Mouse (Mus musculus) heart, postnatal 10 days (tissue): ENCODE results near the gene Serpina1f. TPM values are rescaled to one million over a fixed set of nuclear protein-coding genes. Genes with fewer than 3 reads are reported as not detected.
"Not testable (repeated sequence)": the region's sequence is repeated elsewhere in the genome, so short reads cannot be mapped to it uniquely, and the experiment has no call there.

ENCODE experiments used
- DNase-seq, 2 experiments: peaks; one replicate each; pipeline ENCODE4 v3.0.0; 2021
- intact Hi-C: fragments of 180-260 bp; cut with DNase I; formaldehyde crosslinking; loops from one replicate; pipeline ENCODE4 v1.15.1; 2025
- total RNA-seq, 2 experiments: library from RNA; stranded (reverse); gene quantifications; 2 replicates each; pipeline ENCODE4 v1.2.3; 2021

The Serpina1f gene
- not detected for total RNA-seq

GRCm38 (mm10) chr12:103695429-103695828, at the start of gene Serpina1f:
Gene Serpina1f (minus strand): TSS chr12:103695529.
- no peak for DNase-seq

GRCm38 (mm10) chr12:103737791-103738580, 42.7 kb upstream of the Serpina1f start:
- DNase-seq, intact Hi-C loops: not testable (repeated sequence)

More at GRCm38 (mm10) chr12:103695429-103695828, at the start of gene Serpina1f:
- intact Hi-C loops, result no loop called here

- DNase-seq, result not testable (repeated sequence)
Observed at GRCm38 (mm10) chr12:103735566-103735965, 40.2 kb upstream of the Serpina1f start.

GRCm38 (mm10) chr12:103735101-103735500, 39.8 kb upstream of the Serpina1f start:
- DNase-seq, intact Hi-C loops: not testable (repeated sequence)

More at GRCm38 (mm10) chr12:103735566-103735965, 40.2 kb upstream of the Serpina1f start:
- intact Hi-C loops, result not testable (repeated sequence)

GRCm38 (mm10) chr12:103711537-103711936, 16.2 kb upstream of the Serpina1f start:
- no peak for DNase-seq
- intact Hi-C loops, result loop anchor here (2.0 kb wide), 1 partner anchor 167 kb away; no protein-coding TSS in a partner anchor

- peak in 1 of 2 experiments; percentile 5 for DNase-seq
- intact Hi-C loops, result loop anchor here (2.0 kb wide), 1 partner anchor 166 kb away; no protein-coding TSS in a partner anchor
Observed at GRCm38 (mm10) chr12:103710405-103710804, 15.1 kb upstream of the Serpina1f start.

- no peak for DNase-seq
- intact Hi-C loops, result no loop called here
Observed at GRCm38 (mm10) chr12:103706113-103706512, 10.8 kb upstream of the Serpina1f start.

GRCm38 (mm10) chr12:103705547-103705946, 10.2 kb upstream of the Serpina1f start:
- DNase-seq, result no peak
- intact Hi-C loops, result no loop called here

- intact Hi-C loops, result no loop called here
- no peak for DNase-seq
Observed at GRCm38 (mm10) chr12:103700144-103700750, 4.9 kb upstream of the Serpina1f start.

- DNase-seq, result no peak
- intact Hi-C loops, result no loop called here
Observed at GRCm38 (mm10) chr12:103688221-103688814, 7.0 kb downstream of the Serpina1f start.

GRCm38 (mm10) chr12:103687021-103687420, 8.3 kb downstream of the Serpina1f start:
- intact Hi-C loops, result no loop called here
- no peak for DNase-seq

GRCm38 (mm10) chr12:103686050-103686449, 9.3 kb downstream of the Serpina1f start:
- intact Hi-C loops, result no loop called here
- no peak for DNase-seq

- intact Hi-C loops, result no loop called here
- DNase-seq, result no peak
Observed at GRCm38 (mm10) chr12:103685386-103685785, 9.9 kb downstream of the Serpina1f start.

- DNase-seq, result no peak
- intact Hi-C loops, result no loop called here
Observed at GRCm38 (mm10) chr12:103683775-103684174, 11.6 kb downstream of the Serpina1f start.

GRCm38 (mm10) chr12:103681739-103682138, 13.6 kb downstream of the Serpina1f start:
- DNase-seq, result no peak
- intact Hi-C loops, result no loop called here

GRCm38 (mm10) chr12:103681169-103681568, 14.2 kb downstream of the Serpina1f start:
- intact Hi-C loops, result no loop called here

GRCm38 (mm10) chr12:103679853-103680252, 15.5 kb downstream of the Serpina1f start:
- intact Hi-C loops, DNase-seq: not testable (repeated sequence)

More at GRCm38 (mm10) chr12:103681169-103681568, 14.2 kb downstream of the Serpina1f start:
- DNase-seq, result no peak

- intact Hi-C loops, result no loop called here
- DNase-seq, result no peak
Observed at GRCm38 (mm10) chr12:103676039-103676438, 19.3 kb downstream of the Serpina1f start, which contains the start of gene Serpina16. Gene Serpina16 (minus strand): TSS chr12:103676139.

- intact Hi-C loops, result no loop called here
- peak; percentile 77 to 80 for DNase-seq
Observed at GRCm38 (mm10) chr12:103673179-103673578, 22.1 kb downstream of the Serpina1f start.

GRCm38 (mm10) chr12:103671483-103671882, 23.8 kb downstream of the Serpina1f start:
- intact Hi-C loops, result no loop called here
- DNase-seq, result no peak

GRCm38 (mm10) chr12:103670964-103671363, 24.4 kb downstream of the Serpina1f start:
- no peak for DNase-seq
- intact Hi-C loops, result no loop called here
